Mouse (Mus musculus): ENCODE results near the gene Tbc1d22a. TPM values are rescaled to one million over a fixed set of nuclear protein-coding genes. Genes with fewer than 3 reads are reported as not detected.

Tbc1d22a gene
- polyA plus RNA-seq, 1 experiment from 2014 or later: 9.1 TPM

DNA sequence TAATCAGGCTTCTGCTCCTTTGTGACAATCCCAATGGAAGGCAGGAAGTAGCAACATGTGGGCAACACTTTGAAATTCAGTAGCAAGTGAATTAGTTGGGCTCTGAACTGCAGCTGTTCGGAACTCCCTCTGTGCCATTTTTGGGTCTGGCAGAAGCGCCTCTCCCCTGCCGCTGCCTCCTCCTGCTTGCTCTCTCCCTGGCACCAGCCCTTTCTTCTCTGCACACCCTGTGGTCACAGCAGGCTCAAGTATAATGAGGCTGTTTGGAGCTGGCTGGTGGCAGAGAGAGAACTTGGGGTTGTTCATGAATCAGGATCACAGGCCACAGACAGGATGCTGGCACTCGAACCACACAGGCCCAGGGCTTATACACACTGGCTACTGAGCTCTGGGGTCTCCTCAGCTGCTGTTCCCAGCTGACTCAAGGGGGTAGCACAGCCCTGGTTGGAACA lies 42.5 kb downstream of the Tbc1d22a start:
- H3K9me3 ChIP-seq (ENCODE audit: control insufficient read depth, low read length): no peaks in the 10 kb centered on the region
- H3K27me3 ChIP-seq (ENCODE audit: control insufficient read depth, insufficient read depth, low read length): no peaks in the 10 kb centered on the region
- H3K36me3 ChIP-seq (ENCODE audit: control insufficient read depth, insufficient read depth, low read length): no peaks in the 10 kb centered on the region
- no peak overlapping the region for H3K4me2 ChIP-seq (ENCODE audit: low read length)
- 73% methylated on average over 4 of the region's 4 CpGs for WGBS
- H3K4me3 ChIP-seq (ENCODE audit: control insufficient read depth in 1 of 2, insufficient read depth in 1 of 2, low read depth in 1 of 2, low read length in 2 of 2): no peak overlapping the region
- H3K4me1 ChIP-seq (ENCODE audit: control insufficient read depth in 2 of 2, insufficient read depth in 2 of 2, low read length in 2 of 2): peaks cover 0 to 2% of the 10 kb centered on the region in 2 experiments; a peak in 1 of 4 replicates
- H3K27ac ChIP-seq (replicated peaks in 1 of 2; ENCODE audit: control insufficient read depth in 1 of 2, insufficient read depth in 1 of 2, low read depth in 2 of 2, low read length in 2 of 2): no peak overlapping the region
- H3K9ac ChIP-seq (ENCODE audit: low read length): no peak overlapping the region
- no peak for ATAC-seq (ENCODE audit: insufficient number of reproducible peaks, insufficient read depth, low FRiP score, low read depth)

DNA sequence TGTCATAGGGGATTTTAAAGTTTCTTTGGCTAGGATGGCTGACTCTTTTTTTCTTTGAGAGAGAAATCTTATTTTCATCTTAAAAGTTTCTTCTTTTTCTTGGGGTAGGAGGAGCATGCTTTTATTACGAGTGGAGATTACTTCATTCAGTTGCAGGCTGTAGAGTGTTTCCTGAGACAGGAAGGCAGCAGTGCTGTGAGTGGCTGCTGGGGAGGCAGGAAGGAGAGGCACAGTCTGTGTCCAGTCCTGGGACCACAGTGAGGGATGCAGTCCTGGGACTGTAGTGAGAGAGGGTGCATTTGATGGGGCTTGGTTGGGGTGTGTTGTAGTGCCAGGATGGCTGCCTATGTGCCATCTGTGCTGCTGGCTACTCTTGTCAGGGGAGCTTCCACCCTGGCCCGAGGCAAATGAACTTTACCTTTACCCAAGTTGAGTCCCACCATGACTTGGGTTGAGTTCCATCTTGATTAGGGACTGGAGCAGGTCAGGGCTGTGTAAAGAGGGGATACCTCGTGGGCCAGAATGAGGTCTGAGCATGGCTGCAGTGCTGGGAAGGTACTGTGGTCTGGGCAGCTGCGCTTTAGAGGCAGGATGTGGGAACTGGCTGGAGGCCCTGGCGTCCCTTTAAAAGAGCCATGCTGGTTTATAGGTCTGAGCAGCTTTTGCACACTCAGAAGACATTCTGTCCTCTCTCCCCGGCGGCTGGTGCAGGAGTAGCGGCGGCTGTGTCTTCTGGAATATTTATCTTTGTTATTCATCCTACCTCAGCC lies 43.8 kb downstream of the Tbc1d22a start:
- H3K36me3 ChIP-seq (ENCODE audit: control insufficient read depth, insufficient read depth, low read length): no peaks in the 10 kb centered on the region
- H3K4me2 ChIP-seq (ENCODE audit: low read length): no peak overlapping the region
- no peak for ATAC-seq (ENCODE audit: insufficient number of reproducible peaks, insufficient read depth, low FRiP score, low read depth)
- no peak overlapping the region for H3K4me3 ChIP-seq (ENCODE audit: control insufficient read depth in 1 of 2, insufficient read depth in 1 of 2, low read depth in 1 of 2, low read length in 2 of 2)
- 76% methylated on average over 9 of the region's 9 CpGs for WGBS
- no peak overlapping the region for H3K9ac ChIP-seq (ENCODE audit: low read length)
- no peaks in the 10 kb centered on the region for H3K9me3 ChIP-seq (ENCODE audit: control insufficient read depth, low read length)
- H3K4me1 ChIP-seq (ENCODE audit: control insufficient read depth in 2 of 2, insufficient read depth in 2 of 2, low read length in 2 of 2): peaks cover 0 to 2% of the 10 kb centered on the region in 2 experiments; a peak in 1 of 4 replicates
- H3K27ac ChIP-seq (replicated peaks in 1 of 2; ENCODE audit: control insufficient read depth in 1 of 2, insufficient read depth in 1 of 2, low read depth in 2 of 2, low read length in 2 of 2): no peak overlapping the region
- no peaks in the 10 kb centered on the region for H3K27me3 ChIP-seq (ENCODE audit: control insufficient read depth, insufficient read depth, low read length)

DNA sequence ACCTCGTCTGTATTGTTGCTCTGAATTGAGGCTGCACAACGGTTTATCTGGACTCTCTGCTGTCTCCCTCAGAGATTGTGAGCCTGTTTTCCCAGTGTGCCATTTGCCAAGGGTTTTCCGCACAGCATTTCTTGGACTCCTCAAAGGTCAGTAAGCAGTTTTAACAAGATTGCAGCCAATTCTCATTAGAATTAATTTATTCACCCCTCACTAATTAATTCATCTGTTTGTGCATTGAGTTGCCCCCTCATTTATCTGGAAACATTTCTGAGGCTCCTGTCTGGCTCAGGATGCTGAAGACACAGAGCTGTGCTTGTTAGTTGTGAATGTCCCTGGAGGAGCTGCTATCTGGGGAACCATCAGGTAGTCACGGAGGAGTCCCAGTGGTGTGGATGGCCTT lies 45.0 kb downstream of the Tbc1d22a start:
- Histone ChIP-seq H3K36me3 (ENCODE audit: control insufficient read depth, insufficient read depth, low read length) (no peaks in the 10 kb centered on the region), H3K9me3 (ENCODE audit: control insufficient read depth, low read length) (no peaks in the 10 kb centered on the region), H3K4me1 (ENCODE audit: control insufficient read depth in 2 of 2, insufficient read depth in 2 of 2, low read length in 2 of 2) (peaks cover 0 to 2% of the 10 kb centered on the region in 2 experiments; a peak in 2 of 4 replicates), H3K27ac (replicated peaks in 1 of 2; ENCODE audit: control insufficient read depth in 1 of 2, insufficient read depth in 1 of 2, low read depth in 2 of 2, low read length in 2 of 2) (no peak overlapping the region), H3K4me3 (ENCODE audit: control insufficient read depth in 1 of 2, insufficient read depth in 1 of 2, low read depth in 1 of 2, low read length in 2 of 2) (no peak overlapping the region), H3K4me2 (ENCODE audit: low read length) (no peak overlapping the region), H3K27me3 (ENCODE audit: control insufficient read depth, insufficient read depth, low read length) (no peaks in the 10 kb centered on the region), H3K9ac (ENCODE audit: low read length) (no peak overlapping the region)
- WGBS: 66% methylated on average over 4 of the region's 4 CpGs
- ATAC-seq (ENCODE audit: insufficient number of reproducible peaks, insufficient read depth, low FRiP score, low read depth): no peak

DNA sequence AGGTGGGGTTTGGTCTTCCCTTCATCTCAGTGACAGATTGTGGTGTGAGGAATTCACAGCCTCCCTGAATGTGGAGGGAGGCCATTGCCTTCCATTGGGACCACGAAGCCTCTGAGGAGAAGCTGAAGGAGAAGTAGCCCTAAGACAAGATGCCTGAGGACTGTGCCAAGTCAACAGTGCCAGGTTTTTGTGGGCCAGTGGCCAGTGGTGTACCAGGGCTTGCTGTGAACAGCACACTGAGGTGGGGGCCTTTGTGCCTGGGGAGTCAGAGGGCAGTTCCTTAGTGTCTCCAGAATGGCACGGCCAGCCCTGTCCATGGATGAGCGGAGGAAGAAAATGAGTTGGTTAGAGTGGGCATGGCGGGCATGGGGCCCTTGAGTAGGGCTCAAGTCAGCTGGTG lies 45.9 kb downstream of the Tbc1d22a start:
- Histone ChIP-seq H3K27ac (replicated peaks in 1 of 2; ENCODE audit: control insufficient read depth in 1 of 2, insufficient read depth in 1 of 2, low read depth in 2 of 2, low read length in 2 of 2) (no peak overlapping the region), H3K27me3 (ENCODE audit: control insufficient read depth, insufficient read depth, low read length) (no peaks in the 10 kb centered on the region), H3K9me3 (ENCODE audit: control insufficient read depth, low read length) (no peaks in the 10 kb centered on the region), H3K36me3 (ENCODE audit: control insufficient read depth, insufficient read depth, low read length) (no peaks in the 10 kb centered on the region), H3K9ac (ENCODE audit: low read length) (no peak overlapping the region), H3K4me2 (ENCODE audit: low read length) (no peak overlapping the region), H3K4me1 (ENCODE audit: control insufficient read depth in 2 of 2, insufficient read depth in 2 of 2, low read length in 2 of 2) (peaks cover 0 to 2% of the 10 kb centered on the region in 2 experiments; a peak in 3 of 4 replicates), H3K4me3 (ENCODE audit: control insufficient read depth in 1 of 2, insufficient read depth in 1 of 2, low read depth in 1 of 2, low read length in 2 of 2) (no peak overlapping the region)
- ATAC-seq (ENCODE audit: insufficient number of reproducible peaks, insufficient read depth, low FRiP score, low read depth): no peak
- 94% methylated on average over 4 of the region's 4 CpGs for WGBS

DNA sequence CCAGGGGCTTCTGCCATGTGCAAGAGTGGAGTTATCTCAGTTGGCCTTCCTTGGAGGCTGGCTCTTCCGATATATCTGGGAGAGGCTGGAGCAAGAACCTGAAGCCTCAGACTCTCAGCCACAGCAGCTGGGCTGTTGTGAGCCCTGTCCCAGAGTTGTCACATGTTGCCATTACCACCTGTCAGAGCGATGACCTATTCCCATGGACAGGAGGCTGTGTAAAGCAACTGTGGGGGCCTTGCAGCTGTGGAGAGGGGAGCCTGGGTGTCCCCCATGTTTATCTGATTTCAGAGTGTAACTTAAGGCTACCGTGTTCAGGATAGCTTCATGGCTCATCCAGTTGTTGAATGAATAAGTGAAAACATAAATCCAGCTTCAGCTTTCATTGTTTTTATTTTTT lies 50.1 kb downstream of the Tbc1d22a start:
- Histone ChIP-seq H3K4me1 (ENCODE audit: control insufficient read depth in 2 of 2, insufficient read depth in 2 of 2, low read length in 2 of 2) (peaks cover 0 to 3% of the 10 kb centered on the region in 2 experiments; a peak in 2 of 4 replicates), H3K4me2 (ENCODE audit: low read length) (no peak overlapping the region), H3K27me3 (ENCODE audit: control insufficient read depth, insufficient read depth, low read length) (no peaks in the 10 kb centered on the region), H3K9ac (ENCODE audit: low read length) (no peak overlapping the region), H3K4me3 (ENCODE audit: control insufficient read depth in 1 of 2, insufficient read depth in 1 of 2, low read depth in 1 of 2, low read length in 2 of 2) (no peak overlapping the region), H3K36me3 (ENCODE audit: control insufficient read depth, insufficient read depth, low read length) (no peaks in the 10 kb centered on the region), H3K27ac (replicated peaks in 1 of 2; ENCODE audit: control insufficient read depth in 1 of 2, insufficient read depth in 1 of 2, low read depth in 2 of 2, low read length in 2 of 2) (no peak overlapping the region), H3K9me3 (ENCODE audit: control insufficient read depth, low read length) (no peaks in the 10 kb centered on the region)
- no peak for ATAC-seq (ENCODE audit: insufficient number of reproducible peaks, insufficient read depth, low FRiP score, low read depth)
- 70% methylated on average over 3 of the region's 3 CpGs for WGBS

DNA sequence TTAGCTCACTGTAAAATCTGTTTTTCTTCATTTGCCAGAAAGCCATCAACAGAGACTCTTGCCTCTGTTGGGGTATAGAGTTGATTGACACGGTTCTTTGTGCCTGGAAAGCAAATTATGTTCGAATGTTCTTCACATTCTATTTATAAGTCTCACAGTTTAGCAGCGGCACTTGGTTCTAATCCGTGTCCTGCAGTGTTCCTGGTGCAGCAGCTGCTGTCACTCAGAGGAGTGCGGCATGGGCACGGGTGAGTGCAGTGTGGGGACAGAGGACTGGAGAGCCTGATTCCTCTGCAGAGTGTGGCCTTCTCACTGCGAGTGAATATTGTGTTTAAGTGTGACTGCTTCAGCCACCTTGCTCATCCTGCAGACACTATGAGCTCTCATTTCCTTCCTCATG lies 50.5 kb downstream of the Tbc1d22a start:
- ATAC-seq (ENCODE audit: insufficient number of reproducible peaks, insufficient read depth, low FRiP score, low read depth): no peak

DNA sequence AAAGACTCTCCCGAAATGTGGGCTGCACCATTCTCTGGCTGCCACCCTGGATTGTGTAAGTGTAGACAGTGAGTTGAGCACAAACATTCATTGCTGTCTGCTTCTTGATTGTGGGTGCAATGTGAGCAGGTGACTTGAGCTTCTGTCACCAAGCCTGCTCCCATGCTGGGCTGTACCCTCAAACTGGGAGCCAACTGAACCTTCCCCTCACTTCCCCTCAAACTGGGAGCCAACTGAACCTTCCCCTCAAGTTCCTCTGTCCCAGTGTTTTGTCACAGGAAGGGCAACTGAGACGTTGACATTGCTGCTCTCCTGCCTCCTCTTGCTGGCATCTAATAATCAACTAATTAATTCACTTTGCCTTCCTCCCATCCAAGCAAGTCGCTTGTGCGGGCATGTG lies 52.7 kb downstream of the Tbc1d22a start:
- 75% methylated on average over 4 of the region's 4 CpGs for WGBS
- Histone ChIP-seq H3K27me3 (ENCODE audit: control insufficient read depth, insufficient read depth, low read length) (no peaks in the 10 kb centered on the region), H3K9ac (ENCODE audit: low read length) (no peak overlapping the region), H3K9me3 (ENCODE audit: control insufficient read depth, low read length) (no peaks in the 10 kb centered on the region), H3K36me3 (ENCODE audit: control insufficient read depth, insufficient read depth, low read length) (no peaks in the 10 kb centered on the region), H3K27ac (replicated peaks in 1 of 2; ENCODE audit: control insufficient read depth in 1 of 2, insufficient read depth in 1 of 2, low read depth in 2 of 2, low read length in 2 of 2) (no peak overlapping the region), H3K4me3 (ENCODE audit: control insufficient read depth in 1 of 2, insufficient read depth in 1 of 2, low read depth in 1 of 2, low read length in 2 of 2) (no peak overlapping the region), H3K4me2 (ENCODE audit: low read length) (no peak overlapping the region), H3K4me1 (ENCODE audit: control insufficient read depth in 2 of 2, insufficient read depth in 2 of 2, low read length in 2 of 2) (peaks cover 0 to 3% of the 10 kb centered on the region in 2 experiments; a peak in 2 of 4 replicates)
- ATAC-seq (ENCODE audit: insufficient number of reproducible peaks, insufficient read depth, low FRiP score, low read depth): no peak

More for the DNA sequence above, 50.5 kb downstream of the Tbc1d22a start:
- H3K27me3 ChIP-seq (ENCODE audit: control insufficient read depth, insufficient read depth, low read length): no peaks in the 10 kb centered on the region
- peaks cover 0 to 3% of the 10 kb centered on the region in 2 experiments; a peak in 2 of 4 replicates for H3K4me1 ChIP-seq (ENCODE audit: control insufficient read depth in 2 of 2, insufficient read depth in 2 of 2, low read length in 2 of 2)
- H3K27ac ChIP-seq (replicated peaks in 1 of 2; ENCODE audit: control insufficient read depth in 1 of 2, insufficient read depth in 1 of 2, low read depth in 2 of 2, low read length in 2 of 2): no peak overlapping the region
- no peak overlapping the region for H3K4me3 ChIP-seq (ENCODE audit: control insufficient read depth in 1 of 2, insufficient read depth in 1 of 2, low read depth in 1 of 2, low read length in 2 of 2)
- no peaks in the 10 kb centered on the region for H3K36me3 ChIP-seq (ENCODE audit: control insufficient read depth, insufficient read depth, low read length)
- 39% methylated on average over 7 of the region's 7 CpGs for WGBS
- H3K4me2 ChIP-seq (ENCODE audit: low read length): no peak overlapping the region
- no peak overlapping the region for H3K9ac ChIP-seq (ENCODE audit: low read length)
- H3K9me3 ChIP-seq (ENCODE audit: control insufficient read depth, low read length): no peaks in the 10 kb centered on the region
